Mouse (Mus musculus) adrenal gland, adult 10 weeks (tissue): Measurements from ENCODE around the gene Eef1e1. TPM values are rescaled to one million over a fixed set of nuclear protein-coding genes. Genes with fewer than 3 reads are reported as not detected.

Source experiments
- polyA plus RNA-seq: library from polyadenylated mRNA; stranded (reverse); fragments of 350-450 nt; fragmentation: Illumina TruSeq; extraction: RNeasy Lipid Tissue Mini Kit (QIAGEN cat#74804); gene quantifications from one replicate; pipeline ENCODE4 v1.2.3, GENCODE M21; 2014; ENCODE audit warnings: low read depth, low replicate concordance

Gene Eef1e1
- 51.7 TPM for polyA plus RNA-seq

GRCm38 (mm10) chr13:38658528-38659280 is at the start of gene Eef1e1:
Gene Eef1e1 (minus strand): TSS chr13:38659058.

GRCm38 (mm10) chr13:38634800-38635269 is 24.0 kb downstream of the Eef1e1 start, which contains the start of gene Bloc1s5:
Gene Bloc1s5 (minus strand): TSS chr13:38635109.

Other genes starting within 250 kb of the Eef1e1 start
- 39.4 TPM for gene Txndc5, start 130.2 kb downstream of the Eef1e1 start, polyA plus RNA-seq
- 8.8 TPM for gene Bloc1s5, start 23.9 kb downstream of the Eef1e1 start, polyA plus RNA-seq